19 mouse cellular contexts compared by ENCODE assay signal in genomic region chr5:23749882-23750281, GRCm38 (mm10). TPM values are rescaled to one million over a fixed set of nuclear protein-coding genes. Genes with fewer than 3 reads are reported as not detected.
DNase-seq lines count a peak whose midpoint lies in the region; ATAC-seq and TF ChIP-seq lines count a peak whose summit lies in the region.
"Had no signal": no experiment of that assay in that cellular context is flagged by ENCODE, and none has a peak within 500 bp of the region (broad histone marks: within the 10 kb centered on the region; RNA-seq: fewer than 3 reads in every experiment).

No protein-coding gene starts in this region.

- peak; percentile 18; the same call in 1 of the 2 replicates for TF ChIP-seq CTCF in hindbrain, postnatal 0 days (IDR thresholded peaks at IDR 0.05; ENCODE audit: low read depth)
- TF ChIP-seq CTCF in lung, embryonic 14.5 days (IDR thresholded peaks at IDR 0.05; ENCODE audit: low read depth), result 0 out of 2 replicates have a peak, but pooled peaks have one; percentile 16
- TF ChIP-seq CTCF in brain, embryonic 14.5 days (IDR thresholded peaks at IDR 0.05; ENCODE audit: borderline replicate concordance, extremely low read depth, insufficient read depth, insufficient read length), result peak; percentile 21; the same call in 1 of the 2 replicates

- no peaks in the 10 kb centered on the region for H3K4me1 ChIP-seq in hindbrain, postnatal 0 days (ENCODE audit: insufficient read depth, low read length)
- no peaks in the 10 kb centered on the region for H3K4me1 ChIP-seq in hindbrain, embryonic 10.5 days (replicated peaks)
- H3K4me1 ChIP-seq in lung, embryonic 14.5 days (ENCODE audit: insufficient read depth), result no peaks in the 10 kb centered on the region
- H3K4me1 ChIP-seq: hindbrain, embryonic 12.5 days; kidney, embryonic 15.5 days; midbrain, embryonic 12.5 days had no signal

- no peak overlapping the region for H3K27ac ChIP-seq in hindbrain, postnatal 0 days
- no peak overlapping the region for H3K27ac ChIP-seq in hindbrain, embryonic 10.5 days
- H3K27ac ChIP-seq in lung, embryonic 14.5 days (ENCODE audit: low read depth), result no peak overlapping the region
- H3K27ac ChIP-seq: hindbrain, embryonic 12.5 days; kidney, embryonic 15.5 days; macrophage; midbrain, embryonic 12.5 days had no signal

- WGBS in hindbrain, postnatal 0 days, result 40% methylated on average over 2 of the region's 2 CpGs
- WGBS in hindbrain, embryonic 10.5 days, result 72% methylated on average over 2 of the region's 2 CpGs
- WGBS in lung, embryonic 14.5 days, result 61% methylated on average over 2 of the region's 2 CpGs

- H3K4me2 ChIP-seq in hindbrain, postnatal 0 days (ENCODE audit: low read depth, low read length), result no peak overlapping the region
- no peak overlapping the region for H3K4me2 ChIP-seq in lung, embryonic 14.5 days
- H3K4me2 ChIP-seq: hindbrain, embryonic 12.5 days; kidney, embryonic 15.5 days; midbrain, embryonic 12.5 days had no signal

- TF ChIP-seq POLR2A in brain, embryonic 14.5 days (IDR thresholded peaks at IDR 0.05; ENCODE audit: borderline replicate concordance, extremely low read depth, insufficient read depth, insufficient read length, poor library complexity, severe bottlenecking), result no peak

- no peak for ATAC-seq in hindbrain, postnatal 0 days
- ATAC-seq in lung, embryonic 14.5 days (ENCODE audit: insufficient read depth), result no peak
- ATAC-seq: inflammation-experienced regulatory T-cells, adult 6 months had no signal

- no peak overlapping the region for H3K4me3 ChIP-seq in hindbrain, postnatal 0 days (ENCODE audit: low read length)
- no peak overlapping the region for H3K4me3 ChIP-seq in hindbrain, embryonic 10.5 days
- no peak overlapping the region for H3K4me3 ChIP-seq in lung, embryonic 14.5 days (ENCODE audit: low read depth, low read length)
- H3K4me3 ChIP-seq: hindbrain, embryonic 12.5 days; kidney, embryonic 15.5 days; midbrain, embryonic 12.5 days; myocyte had no signal

- H3K9me3 ChIP-seq in hindbrain, postnatal 0 days (ENCODE audit: low read length), result no peaks in the 10 kb centered on the region
- H3K9me3 ChIP-seq in hindbrain, embryonic 10.5 days, result no peaks in the 10 kb centered on the region
- H3K9me3 ChIP-seq in lung, embryonic 14.5 days (ENCODE audit: low read depth, low read length), result no peaks in the 10 kb centered on the region
- H3K9me3 ChIP-seq: hindbrain, embryonic 12.5 days; kidney, embryonic 15.5 days; midbrain, embryonic 12.5 days had no signal

- no peaks in the 10 kb centered on the region for H3K27me3 ChIP-seq in hindbrain, postnatal 0 days (ENCODE audit: insufficient read depth, low read length)
- H3K27me3 ChIP-seq in hindbrain, embryonic 10.5 days (ENCODE audit: insufficient read depth, poor library complexity, severe bottlenecking), result no peaks in the 10 kb centered on the region
- H3K27me3 ChIP-seq in lung, embryonic 14.5 days (ENCODE audit: insufficient read depth, low read length), result no peaks in the 10 kb centered on the region
- H3K27me3 ChIP-seq: hindbrain, embryonic 12.5 days; kidney, embryonic 15.5 days; midbrain, embryonic 12.5 days had no signal

- H3K9ac ChIP-seq in hindbrain, postnatal 0 days (replicated peaks; ENCODE audit: low read length), result no peak overlapping the region
- H3K9ac ChIP-seq in lung, embryonic 14.5 days, result no peak overlapping the region
- H3K9ac ChIP-seq: hindbrain, embryonic 12.5 days; kidney, embryonic 15.5 days; midbrain, embryonic 12.5 days had no signal

- DNase-seq in embryo, embryonic 10.5 days (ENCODE audit: low spot score), result peak; percentile 21
- no peak for DNase-seq in embryo, embryonic 9.5 days (ENCODE audit: extremely low spot score)
- peak; percentile 9 for DNase-seq in hindbrain, postnatal 0 days (ENCODE audit: low spot score)
- no peak for DNase-seq in hindbrain, embryonic 10.5 days (ENCODE audit: low spot score)
- peak; percentile 15 for DNase-seq in lung, embryonic 14.5 days
- DNase-seq in lung, postnatal 25 days (ENCODE audit: low spot score), result no peak
- peak; percentile 9 for DNase-seq in brain, embryonic 14.5 days (ENCODE audit: low read depth)
- no peak for DNase-seq in spleen, postnatal 10 days (ENCODE audit: low spot score in 2 of 2)
- DNase-seq: cerebellum, adult 8-10 months; heart, adult 11 months; left cerebral cortex, postnatal 4 days; lung, adult 18-20 months; thymus, postnatal 4 days had no signal

- peaks cover 28% of the 10 kb centered on the region for H3K36me3 ChIP-seq in hindbrain, postnatal 0 days (ENCODE audit: insufficient read depth, low read length)
- peaks cover 80% of the 10 kb centered on the region for H3K36me3 ChIP-seq in hindbrain, embryonic 10.5 days
- H3K36me3 ChIP-seq in lung, embryonic 14.5 days (ENCODE audit: insufficient read depth), result peaks cover 58% of the 10 kb centered on the region

RNA-seq across cellular contexts. Expression of gene Pus7, which starts 33.6 kb away (rescaled TPM):
- 8.7 and 11.0 TPM in 2 replicates for total RNA-seq in hindbrain, postnatal 0 days (2014; rRNA removed)
- 14.4 and 15.4 TPM in 2 replicates for polyA plus RNA-seq in hindbrain, postnatal 0 days (2015; fragmentation: Nextera tagmentation; extraction: Ambion mirVana)
- polyA plus RNA-seq in hindbrain, embryonic 10.5 days (2016; fragmentation: Nextera tagmentation; extraction: Ambion mirVana), result 23.1 and 35.9 TPM in 2 replicates
- 34.1 and 37.2 TPM in 2 replicates for polyA plus RNA-seq in lung, embryonic 14.5 days (2014; fragmentation: Nextera tagmentation; extraction: Ambion mirVana)
- polyA plus RNA-seq in brain, embryonic 14.5 days (2012; rRNA removed), result 16.2 and 17.7 TPM in 2 replicates

RNA-seq across cellular contexts. Expression of gene Rint1, which starts 37.6 kb away (rescaled TPM):
- total RNA-seq in hindbrain, postnatal 0 days (2014; rRNA removed), result 22.6 and 26.5 TPM in 2 replicates
- 24.0 and 26.4 TPM in 2 replicates for polyA plus RNA-seq in hindbrain, postnatal 0 days (2015; fragmentation: Nextera tagmentation; extraction: Ambion mirVana)
- polyA plus RNA-seq in hindbrain, embryonic 10.5 days (2016; fragmentation: Nextera tagmentation; extraction: Ambion mirVana), result 33.0 and 37.4 TPM in 2 replicates
- 28.1 and 32.7 TPM in 2 replicates for polyA plus RNA-seq in lung, embryonic 14.5 days (2014; fragmentation: Nextera tagmentation; extraction: Ambion mirVana)
- 20.0 and 22.7 TPM in 2 replicates for polyA plus RNA-seq in brain, embryonic 14.5 days (2012; rRNA removed)

Comparison
In these comparisons a context has a peak if more than half of its experiments do, and no peak if none do; other contexts are left out.
1. DNase-seq: peak in embryo, embryonic 10.5 days (single experiment), hindbrain, postnatal 0 days (single experiment), lung, embryonic 14.5 days (single experiment) and brain, embryonic 14.5 days (single experiment); none in embryo, embryonic 9.5 days (single experiment), hindbrain, embryonic 10.5 days (single experiment), lung, postnatal 25 days (single experiment) and spleen, postnatal 10 days (0 of 2).
2. Peak in every context shown above with its lines, with median percentiles within 50 percentile points of each other: CTCF ChIP-seq.